Mouse (Mus musculus) thymus, postnatal 36 days (tissue): Measurements from ENCODE around the gene Acaa1a.
"Not testable (repeated sequence)": the region's sequence is repeated elsewhere in the genome, so short reads cannot be mapped to it uniquely, and the experiment has no call there.

Experiments
- DNase-seq, 2 experiments: peaks; one replicate each; pipeline ENCODE4 v3.0.0; 2022; ENCODE audit warnings: mixed read lengths in 2 of 2

The Acaa1a gene

DNA sequence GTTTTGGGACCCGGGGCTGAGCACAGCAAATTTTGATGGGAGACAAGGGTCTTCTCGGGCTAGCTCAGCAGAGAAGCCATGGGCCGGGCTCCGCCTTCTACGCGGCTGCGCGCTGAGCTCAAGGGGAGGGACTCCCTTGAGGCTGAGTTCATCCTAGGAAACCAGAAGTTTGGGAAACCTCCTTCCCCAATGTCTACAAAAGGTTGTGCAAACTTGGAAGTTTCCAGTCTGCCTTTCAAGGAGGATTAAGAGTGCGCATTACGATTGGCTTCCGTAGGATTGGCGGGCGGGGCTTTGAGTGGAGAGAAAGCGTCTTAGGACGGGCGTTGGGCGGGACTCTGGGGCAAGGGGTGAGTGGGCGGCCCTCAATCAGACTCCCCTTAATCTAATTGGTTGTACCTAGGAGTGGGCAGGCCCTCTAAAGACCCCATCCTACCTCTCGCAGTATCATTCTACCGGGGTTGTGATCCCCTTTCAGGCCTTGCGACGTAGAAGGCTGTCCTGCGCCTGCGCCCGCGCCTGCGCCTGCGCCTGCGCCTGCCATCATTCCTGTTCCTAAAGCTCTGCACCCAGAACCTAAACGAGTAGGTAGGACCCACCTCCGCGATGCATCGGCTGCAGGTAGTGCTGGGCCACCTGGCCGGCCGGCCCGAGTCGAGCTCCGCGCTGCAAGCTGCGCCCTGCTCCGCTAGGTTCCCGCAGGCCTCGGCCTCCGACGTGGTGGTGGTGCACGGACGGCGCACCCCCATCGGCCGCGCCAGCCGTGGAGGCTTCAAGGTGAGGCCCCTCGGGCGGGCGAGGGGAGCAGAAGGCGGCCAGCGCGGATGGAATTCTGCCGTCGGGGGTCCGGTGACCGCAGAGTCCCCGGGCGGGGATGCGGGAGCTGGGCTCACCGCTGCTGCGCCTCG lies 1.7 kb downstream of the Acaa1a start, which contains the start of gene Myd88:
TSS of gene Myd88 (minus strand) at position 503 of the 908 bp plus-strand sequence.
- DNase-seq: peak; percentile 91 to 95

DNA sequence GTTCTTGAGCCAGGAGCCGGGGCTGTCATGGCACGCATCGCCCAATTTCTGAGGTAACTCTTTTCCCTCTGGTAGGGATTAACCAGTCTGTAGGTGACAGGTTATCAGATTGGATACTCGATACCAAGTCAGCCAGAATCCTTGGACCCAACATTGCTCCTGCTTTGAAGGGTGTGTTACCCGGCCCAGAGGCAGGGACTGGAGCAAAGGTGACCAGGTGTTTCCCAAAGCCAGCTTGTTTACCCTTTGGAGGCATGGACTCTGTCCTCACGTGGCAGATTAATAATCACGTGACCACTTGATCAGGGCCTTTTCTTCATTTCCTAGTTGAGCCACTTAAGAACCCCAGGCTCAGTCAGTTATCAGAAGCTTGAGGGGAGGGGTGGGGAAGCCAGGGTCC lies 3.3 kb downstream of the Acaa1a start:
- DNase-seq: no peak

DNA sequence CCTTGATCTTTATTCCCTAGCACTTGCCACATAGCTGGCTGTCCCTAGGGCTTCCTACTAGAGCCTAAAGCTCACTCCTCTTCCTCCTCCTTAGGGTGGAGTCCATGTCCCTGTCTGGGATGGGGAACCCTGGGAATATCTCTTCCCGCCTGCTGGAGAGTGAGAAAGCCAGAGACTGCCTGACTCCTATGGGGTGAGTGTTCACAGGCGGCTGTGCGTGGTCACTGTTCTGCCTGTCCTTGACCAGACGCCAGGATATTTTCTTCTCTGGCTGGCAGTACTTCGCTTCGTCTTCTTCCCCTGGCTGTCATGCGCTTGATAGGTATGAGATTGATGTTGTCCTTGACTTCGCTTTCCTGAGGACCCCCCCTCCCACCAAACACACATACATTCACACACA lies 6.9 kb downstream of the Acaa1a start:
- DNase-seq: no peak

DNA sequence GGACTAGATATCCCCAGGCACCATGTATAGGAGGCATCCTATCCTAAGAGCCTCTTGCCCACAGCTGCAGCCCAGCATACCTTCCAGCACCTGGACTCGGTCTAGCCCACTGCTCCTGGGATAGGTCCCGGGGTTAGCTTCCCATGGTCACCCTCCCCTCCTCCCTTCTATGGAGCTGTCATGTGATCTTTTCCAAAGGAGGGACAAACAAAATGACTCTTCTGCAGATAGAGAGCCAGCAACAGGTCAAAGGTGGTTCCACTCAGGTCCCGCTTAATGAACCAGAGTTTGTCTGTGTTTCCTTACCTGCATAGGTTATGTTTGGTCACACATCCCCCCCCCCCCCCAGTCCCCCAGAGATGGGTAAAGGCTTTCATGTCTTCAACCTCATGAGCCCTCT lies 11.1 kb downstream of the Acaa1a start:
- no peak for DNase-seq

DNA sequence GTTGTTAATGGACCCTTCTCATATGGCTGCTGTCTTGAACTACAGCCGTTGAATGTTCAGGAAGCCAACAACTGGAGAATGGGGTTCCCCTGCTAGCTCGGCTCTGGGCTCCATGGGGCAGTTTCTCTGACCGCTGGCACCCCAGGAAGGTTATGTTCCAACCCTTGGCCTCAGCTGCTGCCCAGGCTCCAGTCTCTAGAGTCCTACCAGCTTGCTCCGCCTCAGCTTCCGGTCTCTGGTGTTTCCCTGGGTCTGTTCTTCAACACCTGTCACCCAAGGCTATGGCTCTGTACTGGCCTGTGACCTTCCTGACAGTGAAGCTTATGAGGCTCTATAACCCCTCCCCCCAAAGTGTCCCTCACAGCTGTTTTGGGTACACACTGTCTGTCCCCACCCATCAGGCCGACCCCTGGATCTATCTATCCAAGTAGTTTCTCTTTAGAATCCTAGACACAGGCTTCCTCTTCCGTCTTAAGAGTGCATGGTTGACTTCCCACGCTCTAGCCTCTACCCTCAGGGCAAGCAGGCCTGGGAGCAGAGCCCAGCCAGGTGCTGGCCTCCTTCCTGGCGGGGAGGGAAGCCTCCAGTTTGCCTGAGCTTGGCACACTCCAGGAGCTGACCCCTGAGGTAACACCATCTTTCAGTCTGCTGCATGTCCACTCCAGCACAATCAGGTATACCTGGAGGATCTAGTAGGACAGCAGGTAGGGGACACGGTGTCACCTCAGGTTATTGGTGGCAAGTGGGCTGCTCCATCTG lies 11.7 kb downstream of the Acaa1a start:
- DNase-seq: no peak

DNA sequence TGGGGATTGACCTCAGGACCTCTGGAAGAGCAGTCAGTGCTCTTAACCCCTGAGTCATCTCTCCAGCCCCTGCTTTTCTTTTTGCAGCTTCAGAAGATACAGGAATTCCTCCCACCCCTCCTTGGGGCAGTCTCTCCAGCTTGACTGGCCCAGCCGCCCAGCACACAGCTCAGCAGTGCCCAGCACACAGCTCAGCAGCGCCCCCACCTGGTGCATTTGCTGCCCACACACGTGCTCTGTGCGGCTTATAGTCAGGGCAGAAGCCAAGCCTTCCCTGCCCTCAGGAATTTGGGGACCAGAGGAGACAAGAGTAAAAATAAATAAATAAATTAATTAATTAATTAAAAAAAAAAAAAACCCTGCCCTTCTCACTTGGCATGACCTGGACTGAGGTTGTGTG lies 12.6 kb downstream of the Acaa1a start:
- peak; percentile 70 to 73 for DNase-seq

DNA sequence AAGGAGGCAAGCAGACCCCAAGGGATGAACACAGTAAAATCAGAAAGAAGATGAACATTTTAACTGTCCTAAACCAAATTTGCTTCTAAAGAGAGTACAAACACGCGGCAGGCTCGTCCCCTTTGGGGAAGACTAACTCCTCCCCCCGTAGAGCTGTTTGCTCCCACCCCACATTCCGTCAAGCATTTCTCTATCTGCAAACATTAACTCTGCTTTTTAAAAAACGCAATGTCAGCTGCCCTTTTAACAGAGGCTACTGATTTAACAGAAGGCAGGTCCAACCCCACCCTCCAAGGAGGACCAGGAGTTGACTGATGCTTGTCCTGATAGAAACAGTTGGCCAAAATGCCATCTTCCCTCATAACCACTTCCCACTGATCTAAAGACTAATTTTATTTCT lies 14.4 kb downstream of the Acaa1a start:
- no peak for DNase-seq

DNA sequence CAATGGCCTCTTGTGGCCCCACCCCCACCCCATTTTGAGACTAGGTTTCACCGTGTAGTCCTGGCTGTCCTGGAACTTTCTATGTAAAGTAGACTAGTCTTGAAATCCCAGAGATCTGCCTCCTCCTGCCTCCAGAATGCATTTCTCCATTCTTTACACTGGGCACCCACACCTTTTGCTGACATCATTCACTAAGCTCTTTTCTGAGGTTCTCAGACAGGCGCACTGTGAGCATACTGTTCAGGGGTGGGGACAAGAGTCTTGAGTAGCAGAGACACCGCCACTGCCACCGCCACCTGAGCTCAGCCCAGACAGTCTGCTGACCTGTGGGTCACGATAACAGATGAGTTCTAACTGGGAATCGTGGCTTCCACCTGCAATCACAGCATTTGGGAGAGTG lies 16.5 kb downstream of the Acaa1a start:
- no peak for DNase-seq

DNA sequence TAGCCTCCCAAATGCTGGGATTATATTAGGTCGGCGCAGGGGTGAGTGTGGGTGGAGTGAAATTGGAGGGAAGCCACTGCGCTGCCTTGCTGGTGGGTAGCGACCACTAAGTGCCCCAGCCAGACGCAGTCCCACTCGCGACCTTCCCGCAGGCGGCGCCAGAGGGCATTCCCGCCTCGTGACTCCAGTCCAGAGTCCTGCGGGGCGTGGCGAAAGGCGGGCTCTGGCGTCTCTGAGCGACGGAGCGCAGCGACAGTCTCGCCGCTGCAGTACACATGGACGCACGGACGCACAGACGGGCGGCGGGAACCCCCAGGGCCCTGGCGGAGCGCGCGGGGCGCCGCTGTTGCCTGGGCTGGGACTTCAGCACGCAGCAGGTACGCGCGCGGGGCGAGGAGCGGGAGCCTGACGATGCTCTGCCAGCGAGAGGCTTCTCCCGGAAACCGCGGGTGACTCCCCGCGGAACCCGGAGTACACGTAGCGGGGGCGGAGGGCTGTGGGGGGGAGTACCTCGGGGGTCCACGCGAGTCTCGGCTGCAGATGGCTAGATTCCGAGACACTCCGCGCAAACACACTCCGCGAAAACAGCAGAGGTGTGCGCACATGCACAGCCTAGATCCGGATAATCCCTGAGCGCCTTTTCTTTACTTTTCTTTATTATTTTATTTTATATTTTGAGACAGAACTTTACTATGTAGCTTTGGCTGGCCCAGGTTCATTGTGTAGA lies 18.0 kb downstream of the Acaa1a start, which contains the start of gene Xylb:
TSS of gene Xylb (plus strand) at position 51 of the 727 bp plus-strand sequence.
- DNase-seq: peak; percentile 89 to 91

DNA sequence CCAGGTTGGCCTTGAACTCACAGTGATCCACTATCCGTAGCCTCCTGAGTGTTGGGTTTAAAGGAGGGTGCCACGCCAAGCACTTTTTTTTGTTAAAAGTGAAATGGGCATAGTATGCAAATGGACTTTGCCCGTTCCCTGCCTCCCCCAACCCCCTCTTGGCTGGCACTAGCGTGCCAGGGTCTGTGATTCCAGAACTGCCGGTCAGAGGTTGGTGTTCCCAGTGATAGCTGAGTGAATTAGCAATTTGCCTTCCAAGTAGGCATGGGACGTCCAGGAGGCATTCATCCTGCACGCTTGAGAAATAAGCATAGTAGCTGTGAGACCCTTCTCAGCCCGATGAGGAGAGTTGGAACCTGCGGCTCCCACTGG lies 18.6 kb downstream of the Acaa1a start:
- no peak for DNase-seq

DNA sequence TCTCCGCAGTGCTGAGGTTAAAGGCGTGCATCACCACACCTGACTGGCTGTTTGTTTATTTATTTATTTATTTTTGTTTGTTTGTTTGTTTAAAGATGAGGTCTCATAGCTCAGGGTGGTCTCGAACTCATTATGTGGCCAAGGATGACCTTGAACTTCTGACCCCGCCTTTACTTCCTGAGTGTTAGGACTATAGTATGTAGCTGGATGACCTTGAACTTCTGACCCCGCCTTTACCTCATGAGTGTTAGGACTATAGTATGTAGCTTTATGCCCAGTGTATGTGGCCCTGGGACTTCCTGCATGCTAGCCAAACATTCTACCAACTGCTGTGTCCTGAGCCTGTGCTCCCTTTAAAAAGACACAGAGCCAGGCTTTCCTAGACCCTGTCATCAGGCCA lies 21.9 kb downstream of the Acaa1a start:
- DNase-seq: no peak

DNA sequence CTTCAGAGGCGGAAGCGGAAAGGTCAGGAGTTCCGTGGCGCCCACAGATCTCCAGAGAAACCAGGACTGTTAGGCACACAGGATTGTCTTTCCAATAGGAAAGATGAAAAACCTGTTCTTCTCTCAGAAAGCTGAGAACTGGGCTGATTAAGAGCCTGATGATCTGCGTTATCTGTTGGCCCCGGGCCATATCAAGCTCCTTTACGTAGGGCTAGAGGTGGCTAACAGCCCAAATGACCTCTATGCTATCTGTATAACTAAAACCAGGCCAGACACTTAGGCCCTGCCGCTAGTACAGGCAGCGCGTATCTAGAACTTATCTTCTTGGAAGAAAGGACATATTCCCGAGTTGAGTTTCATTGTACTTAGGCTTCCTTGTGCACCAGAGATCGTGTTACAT lies 23.8 kb downstream of the Acaa1a start:
- DNase-seq: no peak

DNA sequence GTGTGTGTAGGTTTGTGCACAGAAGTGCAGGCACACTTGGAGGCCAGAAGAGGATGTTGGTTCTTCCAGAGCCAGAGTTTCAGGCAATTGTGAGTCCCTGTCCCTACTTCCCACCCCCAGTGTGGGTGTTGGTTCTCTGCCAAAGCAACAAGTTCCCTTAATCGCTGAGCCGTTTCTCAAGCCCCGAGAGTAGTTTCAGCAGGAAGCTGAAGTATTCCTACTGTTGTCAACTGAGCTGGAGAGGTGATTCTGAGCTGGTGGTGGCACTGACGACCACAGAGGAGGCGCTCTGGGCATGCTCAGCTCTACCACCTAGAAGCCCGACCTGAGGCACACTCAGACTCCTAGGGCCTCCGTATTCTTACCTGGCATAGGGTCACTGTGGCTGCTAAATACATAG lies 25.8 kb downstream of the Acaa1a start, which contains the start of gene Slc22a14:
TSS of gene Slc22a14 (minus strand) at position 270 of the 400 bp plus-strand sequence.
- DNase-seq: no peak

DNA sequence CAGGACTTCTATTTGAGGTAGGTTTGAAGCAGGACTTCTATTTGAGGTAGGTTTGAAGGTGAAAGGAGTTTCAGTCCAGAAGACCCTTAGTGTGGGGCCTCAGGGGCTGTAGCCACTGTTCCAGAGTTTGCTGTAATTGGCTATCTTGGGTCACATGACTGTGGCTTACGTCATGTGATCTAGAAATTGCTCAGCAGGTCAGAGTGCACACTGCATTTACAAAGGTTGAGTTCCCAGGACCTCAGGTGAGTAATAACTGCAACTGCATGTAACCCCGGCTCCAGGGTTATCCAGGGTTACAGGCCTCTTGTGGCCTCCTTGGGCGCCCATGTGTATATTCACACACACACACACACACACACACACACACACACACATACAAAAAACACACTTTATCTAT lies 28.9 kb downstream of the Acaa1a start:
- DNase-seq: no peak

DNA sequence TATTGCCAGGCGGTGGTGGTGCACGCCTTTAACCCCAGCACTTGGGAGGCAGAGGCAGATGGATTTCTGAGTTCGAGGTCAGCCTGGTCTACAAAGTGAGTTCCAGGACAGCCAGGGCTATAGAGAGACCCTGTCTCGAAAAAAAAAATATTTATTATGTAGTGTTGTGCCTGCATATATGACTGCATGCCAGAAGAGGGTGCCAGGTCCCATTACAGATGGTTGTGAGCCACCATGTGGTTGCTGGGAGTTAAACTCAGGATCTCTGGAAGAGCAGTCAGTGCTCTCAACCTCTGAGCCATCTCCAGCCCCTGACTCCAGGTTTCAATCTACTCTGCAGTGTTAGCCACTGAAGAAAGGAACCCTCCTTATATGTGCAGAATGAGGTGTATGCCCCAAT lies 31.3 kb downstream of the Acaa1a start:
- DNase-seq: not testable (repeated sequence)

DNA sequence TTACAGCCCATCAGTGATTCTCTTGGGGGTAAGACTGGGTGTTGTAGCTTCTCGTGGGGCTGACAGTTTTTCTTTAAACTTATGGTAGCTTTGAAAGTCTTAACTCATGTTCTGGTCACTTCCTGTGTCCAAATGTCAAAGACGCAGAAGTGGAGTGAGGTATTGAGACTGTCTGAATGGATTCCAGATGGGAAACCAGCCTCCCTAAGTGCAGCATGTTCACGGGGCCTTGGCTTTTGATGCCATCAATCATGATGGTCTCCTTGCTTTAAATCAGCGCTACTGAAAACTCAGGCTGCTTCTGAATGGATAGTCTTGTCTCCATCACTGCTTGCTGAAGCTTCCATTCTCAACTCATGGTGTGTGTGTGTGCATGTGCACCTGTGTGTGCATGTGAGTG lies 31.8 kb downstream of the Acaa1a start:
- DNase-seq: no peak

DNA sequence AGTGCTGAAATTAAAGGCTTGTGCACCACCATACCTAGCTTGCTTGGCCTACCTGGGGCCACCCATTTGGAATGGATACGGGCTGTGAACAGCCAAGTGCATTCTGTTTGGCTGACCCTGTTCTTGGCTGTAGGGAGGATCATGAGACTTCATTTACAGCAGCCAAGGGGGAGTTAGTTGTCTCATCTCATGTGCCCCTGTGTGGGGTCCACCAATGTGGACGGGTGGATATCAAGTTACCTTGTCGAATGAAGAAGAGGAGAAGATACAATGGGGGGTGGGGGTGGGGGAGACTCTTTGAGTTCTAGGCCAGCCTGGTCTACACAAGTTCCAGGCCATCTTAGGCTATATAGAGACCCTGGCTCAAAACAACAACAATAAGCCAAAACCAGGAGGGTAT lies 35.5 kb downstream of the Acaa1a start:
- no peak for DNase-seq

DNA sequence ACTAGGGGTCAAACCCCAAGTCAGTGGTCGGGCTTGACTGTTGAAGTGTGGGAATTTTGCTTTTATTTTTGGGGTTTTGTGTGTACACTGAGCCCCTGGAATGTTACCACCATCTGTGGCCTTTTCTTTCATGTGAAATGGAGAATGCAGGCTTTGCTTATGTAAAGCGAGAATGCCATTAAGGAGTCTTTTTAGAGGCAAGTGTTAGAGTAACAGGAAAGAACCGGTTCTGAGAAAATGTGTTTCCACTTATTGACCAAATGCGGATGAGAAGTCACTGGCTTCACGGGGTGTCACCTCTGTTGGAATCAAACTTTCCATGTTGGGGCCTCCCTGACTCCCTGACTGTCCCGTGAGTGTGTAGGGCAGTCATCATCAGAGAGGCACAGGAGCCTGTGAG lies 36.1 kb downstream of the Acaa1a start:
- DNase-seq: no peak

DNA sequence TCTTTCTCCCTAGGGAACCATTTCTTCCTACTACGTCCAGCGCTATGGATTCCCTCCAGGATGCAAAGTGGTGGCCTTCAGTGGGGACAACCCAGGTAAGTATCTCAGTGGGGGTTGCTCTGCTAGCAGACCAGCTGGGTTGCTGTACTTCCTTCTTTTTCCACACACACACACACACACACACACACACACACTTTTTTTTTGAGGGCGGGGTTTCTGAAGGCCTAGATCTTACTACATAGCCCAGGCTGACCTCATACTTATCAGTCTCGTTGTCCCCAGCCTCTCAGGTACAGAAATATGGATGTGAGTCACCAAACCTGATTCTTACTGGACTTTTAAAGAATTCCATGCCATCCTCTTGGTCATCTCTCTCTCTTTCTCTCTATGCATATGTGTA lies 38.8 kb downstream of the Acaa1a start:
- no peak for DNase-seq

DNA sequence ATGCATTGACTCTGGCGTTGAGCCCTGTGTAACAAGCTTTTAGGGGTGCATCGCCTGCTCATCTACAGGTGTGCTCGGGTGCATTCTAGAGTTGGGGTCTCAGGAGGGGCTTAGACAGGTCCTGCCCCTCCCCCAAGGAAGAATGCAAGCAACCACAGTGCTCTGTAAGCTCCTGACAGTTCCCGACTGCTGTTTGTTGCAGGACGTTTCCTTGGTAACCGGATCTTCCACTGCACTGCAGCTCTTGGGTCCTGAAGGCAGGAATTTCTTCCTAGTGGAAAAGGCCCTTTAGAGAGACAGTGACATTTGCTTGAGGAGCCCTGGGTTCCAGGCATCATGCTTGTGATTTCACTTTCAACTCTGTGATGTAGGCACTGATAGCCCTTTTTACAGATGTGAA lies 43.1 kb downstream of the Acaa1a start:
- DNase-seq: no peak

DNA sequence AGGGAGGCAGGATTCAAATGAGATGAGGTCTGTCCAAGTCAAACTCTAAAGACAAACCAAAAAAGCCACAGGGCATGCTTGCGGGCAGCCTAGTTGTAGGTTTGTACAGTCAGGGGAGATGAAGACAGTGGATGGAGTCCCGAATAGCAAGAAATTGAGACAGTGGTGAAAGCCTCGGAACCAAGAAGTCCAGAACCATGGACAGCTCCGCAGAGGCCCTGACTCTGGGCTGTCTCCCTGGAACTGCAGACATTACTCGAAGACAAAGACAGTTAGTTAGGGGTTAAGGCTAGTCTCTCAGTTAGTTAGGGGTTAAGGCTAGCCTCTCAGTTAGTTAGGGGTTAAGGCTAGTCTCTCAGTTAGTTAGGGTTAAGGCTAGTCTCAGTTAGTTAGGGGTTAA lies 49.5 kb downstream of the Acaa1a start:
- no peak for DNase-seq

DNA sequence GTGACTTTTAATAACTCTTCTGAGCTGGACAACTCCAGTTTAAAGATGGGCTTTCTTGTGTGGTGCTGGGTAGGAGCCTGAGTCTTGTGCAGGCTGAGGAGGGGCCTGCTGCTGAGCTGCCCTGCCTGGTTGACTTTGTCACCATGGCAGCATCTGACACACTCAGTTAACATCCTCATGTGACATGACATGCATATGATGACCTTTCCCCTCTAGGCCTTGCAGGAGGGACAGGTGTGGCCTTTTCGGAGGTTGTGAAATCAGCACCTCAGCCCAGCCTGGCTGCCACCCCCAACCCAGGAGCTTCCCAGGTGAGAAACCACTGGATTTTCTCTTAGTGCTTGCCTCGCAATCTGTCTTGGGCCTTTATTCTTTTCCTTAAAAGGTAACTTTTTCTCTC lies 50.7 kb downstream of the Acaa1a start:
- no peak for DNase-seq

DNA sequence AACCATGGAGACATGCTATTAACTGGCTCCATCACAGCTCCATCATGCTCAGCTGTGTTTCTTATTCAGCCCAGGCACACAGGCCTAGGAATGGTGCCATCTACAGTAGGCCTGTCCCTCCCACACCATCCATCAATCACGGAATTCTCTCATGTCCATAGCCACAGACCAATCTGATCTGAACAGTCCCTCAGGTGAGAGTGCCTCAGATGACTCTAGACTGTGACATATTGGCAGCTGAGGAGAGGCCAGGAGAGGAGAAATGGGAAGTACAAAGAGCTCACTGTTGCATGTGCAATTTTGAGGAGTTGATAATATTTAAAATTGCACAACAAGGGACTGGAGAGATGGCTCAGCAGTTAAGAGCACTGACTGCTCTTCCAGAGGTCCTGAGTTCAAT lies 55.3 kb downstream of the Acaa1a start:
- no peak for DNase-seq
